Mouse (Mus musculus) cerebellum, adult 2 months (tissue): Measurements from ENCODE around the gene Prn.

Experiments
- CTCF ChIP-seq: fragments of 200-500 bp; IDR thresholded peaks from 2 replicates; pipeline ENCODE4 v1.5.1; 2011; ENCODE audit warnings: low read depth, mild to moderate bottlenecking, control low read depth, low read length, moderate library complexity, borderline replicate concordance; ENCODE audit not compliant: insufficient read depth
- POLR2A ChIP-seq: fragments of 200-500 bp; IDR thresholded peaks from 2 replicates; pipeline ENCODE4 v1.6.1; 2011; ENCODE audit warnings: low read length, control low read depth, borderline replicate concordance; ENCODE audit not compliant: insufficient read depth

GRCm38 (mm10) chr2:131993563-131994088, 83.9 kb downstream of the Prn start:
- TF ChIP-seq POLR2A (no peak), CTCF (no peak)
